ENCODE assay signal across 8 mouse cellular contexts in genomic region chr7:139978278-139978892, GRCm38 (mm10). TPM values are rescaled to one million over a fixed set of nuclear protein-coding genes. Genes with fewer than 3 reads are reported as not detected.
DNase-seq lines count a peak whose midpoint lies in the region; ATAC-seq and TF ChIP-seq lines count a peak whose summit lies in the region.

TSS of gene 6430531B16Rik (minus strand) at chr7:139978755.

- TF ChIP-seq EP300 in ES-Bruce4 (IDR thresholded peaks at IDR 0.05; ENCODE audit: insufficient read depth, low read depth, low read length), result no peak

- peak; percentile 99 for ATAC-seq in forebrain, embryonic 16.5 days
- peak; percentile 65 for ATAC-seq in liver, embryonic 15.5 days (ENCODE audit: insufficient read depth)
- ATAC-seq in neural tube, embryonic 12.5 days (ENCODE audit: low FRiP score, low read depth), result peak; percentile 94
- peak; percentile 92 for ATAC-seq in stomach, embryonic 16.5 days (ENCODE audit: insufficient read depth, low FRiP score)

- H3K4me3 ChIP-seq in ES-Bruce4 (ENCODE audit: low read depth, low read length), result peak within 1 kb of the TSS; percentile 75
- peak within 1 kb of the TSS; percentile 58 for H3K4me3 ChIP-seq in cerebellum, adult 2 months (replicated peaks; ENCODE audit: insufficient read depth, low read depth, low read length)
- H3K4me3 ChIP-seq in forebrain, embryonic 16.5 days (replicated peaks; ENCODE audit: low read length), result peak within 1 kb of the TSS; percentile 53
- peak within 1 kb of the TSS; percentile 56 for H3K4me3 ChIP-seq in liver, embryonic 15.5 days (replicated peaks)
- peak within 1 kb of the TSS; percentile 58 for H3K4me3 ChIP-seq in neural tube, embryonic 12.5 days
- H3K4me3 ChIP-seq in stomach, embryonic 16.5 days (replicated peaks; ENCODE audit: low read length), result peak within 1 kb of the TSS; percentile 64

- H3K4me2 ChIP-seq in forebrain, embryonic 16.5 days (ENCODE audit: low read length), result peak within 1 kb of the TSS; percentile 78
- H3K4me2 ChIP-seq in liver, embryonic 15.5 days, result peak within 1 kb of the TSS; percentile 75
- peak within 1 kb of the TSS; percentile 80 for H3K4me2 ChIP-seq in neural tube, embryonic 12.5 days (replicated peaks)
- peak within 1 kb of the TSS; percentile 82 for H3K4me2 ChIP-seq in stomach, embryonic 16.5 days (ENCODE audit: low read depth, low read length)

- no peak for TF ChIP-seq CTCF in ES-Bruce4 (IDR thresholded peaks at IDR 0.05; ENCODE audit: low read depth, low read length)
- no peak for TF ChIP-seq CTCF in cerebellum, adult 2 months (IDR thresholded peaks at IDR 0.05; ENCODE audit: borderline replicate concordance, insufficient read depth, low read depth, low read length)

- peaks cover 19% of the 10 kb centered on the region for H3K4me1 ChIP-seq in ES-Bruce4 (ENCODE audit: control insufficient read depth, insufficient read depth, low read length)
- peaks cover 4% of the 10 kb centered on the region; the same call in 1 of the 2 replicates for H3K4me1 ChIP-seq in cerebellum, adult 2 months (ENCODE audit: control insufficient read depth, insufficient read depth, low read length)
- peaks cover 11% of the 10 kb centered on the region for H3K4me1 ChIP-seq in forebrain, embryonic 16.5 days (replicated peaks; ENCODE audit: control insufficient read depth, insufficient read depth, low read length)
- peaks cover 13% of the 10 kb centered on the region for H3K4me1 ChIP-seq in liver, embryonic 15.5 days (replicated peaks)
- H3K4me1 ChIP-seq in neural tube, embryonic 12.5 days, result peaks cover 6% of the 10 kb centered on the region; the same call in 1 of the 2 replicates
- peaks cover 10% of the 10 kb centered on the region; the same call in 1 of the 2 replicates for H3K4me1 ChIP-seq in stomach, embryonic 16.5 days (ENCODE audit: control insufficient read depth, insufficient read depth, low read length)

- no peak within 1 kb of the TSS for H3K27ac ChIP-seq in ES-Bruce4 (ENCODE audit: insufficient read depth, low read length)
- H3K27ac ChIP-seq in cerebellum, adult 2 months (ENCODE audit: insufficient read depth, low read length), result no peak within 1 kb of the TSS
- H3K27ac ChIP-seq in forebrain, embryonic 16.5 days (ENCODE audit: low read length), result no peak within 1 kb of the TSS
- no peak within 1 kb of the TSS for H3K27ac ChIP-seq in liver, embryonic 15.5 days (replicated peaks)
- no peak within 1 kb of the TSS for H3K27ac ChIP-seq in neural tube, embryonic 12.5 days
- H3K27ac ChIP-seq in stomach, embryonic 16.5 days (ENCODE audit: low read length), result peak within 1 kb of the TSS; percentile 41; the same call in 1 of the 2 replicates

- 2% methylated on average over 32 of the region's 32 CpGs for WGBS in cerebellum, adult 2 months
- WGBS in forebrain, embryonic 16.5 days, result 3% methylated on average over 32 of the region's 32 CpGs
- 5% methylated on average over 32 of the region's 32 CpGs for WGBS in large intestine, adult 2 months
- 8% methylated on average over 32 of the region's 32 CpGs for WGBS in liver, embryonic 15.5 days (ENCODE audit: insufficient replicate concordance)
- WGBS in neural tube, embryonic 12.5 days, result 4% methylated on average over 32 of the region's 32 CpGs
- 3% methylated on average over 32 of the region's 32 CpGs for WGBS in stomach, embryonic 16.5 days

- no peaks in the 10 kb centered on the region for H3K36me3 ChIP-seq in ES-Bruce4 (ENCODE audit: control insufficient read depth, insufficient read depth, low read length, poor library complexity, severe bottlenecking)
- no peaks in the 10 kb centered on the region for H3K36me3 ChIP-seq in forebrain, embryonic 16.5 days (ENCODE audit: control insufficient read depth, insufficient read depth)
- no peaks in the 10 kb centered on the region for H3K36me3 ChIP-seq in liver, embryonic 15.5 days (replicated peaks)
- H3K36me3 ChIP-seq in neural tube, embryonic 12.5 days, result no peaks in the 10 kb centered on the region
- H3K36me3 ChIP-seq in stomach, embryonic 16.5 days (ENCODE audit: control insufficient read depth, insufficient read depth, low read length), result no peaks in the 10 kb centered on the region

- intact Hi-C loops in heart, postnatal 25 days (cut with DNase I), result no loop called here

- peak within 1 kb of the TSS; percentile 29 for H3K9ac ChIP-seq in ES-Bruce4 (ENCODE audit: low read depth, poor library complexity, severe bottlenecking)
- peak within 1 kb of the TSS; percentile 60 for H3K9ac ChIP-seq in forebrain, embryonic 16.5 days (replicated peaks; ENCODE audit: low read depth, low read length)
- no peak within 1 kb of the TSS for H3K9ac ChIP-seq in liver, embryonic 15.5 days
- H3K9ac ChIP-seq in neural tube, embryonic 12.5 days, result peak within 1 kb of the TSS; percentile 65
- H3K9ac ChIP-seq in stomach, embryonic 16.5 days (ENCODE audit: low read length), result peak within 1 kb of the TSS; percentile 73

- no peak for TF ChIP-seq POLR2A in ES-Bruce4 (IDR thresholded peaks at IDR 0.05; ENCODE audit: insufficient read depth, low read length)
- TF ChIP-seq POLR2A in cerebellum, adult 2 months (IDR thresholded peaks at IDR 0.05; ENCODE audit: borderline replicate concordance, insufficient read depth, low read length), result no peak

- no peaks in the 10 kb centered on the region for H3K9me3 ChIP-seq in ES-Bruce4 (replicated peaks; ENCODE audit: control insufficient read depth, insufficient read depth, low read length, poor library complexity, severe bottlenecking)
- H3K9me3 ChIP-seq in forebrain, embryonic 16.5 days (ENCODE audit: control insufficient read depth, low read length), result no peaks in the 10 kb centered on the region
- no peaks in the 10 kb centered on the region for H3K9me3 ChIP-seq in liver, embryonic 15.5 days (replicated peaks)
- H3K9me3 ChIP-seq in neural tube, embryonic 12.5 days, result no peaks in the 10 kb centered on the region
- H3K9me3 ChIP-seq in stomach, embryonic 16.5 days (replicated peaks; ENCODE audit: control insufficient read depth, low read length), result no peaks in the 10 kb centered on the region

- peak; percentile 82 to 86 for DNase-seq in cerebellum, adult 2 months
- peak; percentile 50 for DNase-seq in heart, postnatal 25 days (ENCODE audit: low spot score)
- peak; percentile 40 for DNase-seq in large intestine, adult 2 months (ENCODE audit: low read depth, low spot score)

- H3K27me3 ChIP-seq in ES-Bruce4 (ENCODE audit: control insufficient read depth, insufficient read depth, low read length, poor library complexity, severe bottlenecking), result no peaks in the 10 kb centered on the region
- no peaks in the 10 kb centered on the region for H3K27me3 ChIP-seq in cerebellum, adult 2 months (ENCODE audit: control insufficient read depth, insufficient read depth, low read length)
- no peaks in the 10 kb centered on the region for H3K27me3 ChIP-seq in forebrain, embryonic 16.5 days (replicated peaks; ENCODE audit: control insufficient read depth, insufficient read depth, low read length)
- H3K27me3 ChIP-seq in liver, embryonic 15.5 days, result peaks cover 22% of the 10 kb centered on the region
- no peaks in the 10 kb centered on the region for H3K27me3 ChIP-seq in neural tube, embryonic 12.5 days (replicated peaks)
- no peaks in the 10 kb centered on the region for H3K27me3 ChIP-seq in stomach, embryonic 16.5 days (ENCODE audit: control insufficient read depth, insufficient read depth, low read length)

RNA-seq across cellular contexts. Expression of gene 6430531B16Rik, which starts in this region (rescaled TPM):
- polyA plus RNA-seq in ES-Bruce4 (2011; ENCODE audit: insufficient read depth, insufficient read length, low read depth, missing spikeins), result 3.6 and 3.9 TPM in 2 replicates
- polyA plus RNA-seq in cerebellum, adult 2 months (2012; rRNA removed), result 0.21 and 0.39 TPM in 2 replicates
- 0.62 and 0.87 TPM in 2 replicates for polyA plus RNA-seq in forebrain, embryonic 16.5 days (2015; fragmentation: Nextera tagmentation; extraction: Ambion mirVana)
- total RNA-seq in heart, postnatal 25 days (2021), result not detected
- polyA plus RNA-seq in large intestine, adult 2 months (2012; rRNA removed), result 0.14 TPM in 1 of 2 replicates, not detected in the other
- not detected in 2 replicates for polyA plus RNA-seq in liver, embryonic 15.5 days (2015; fragmentation: Nextera tagmentation; extraction: Ambion mirVana)
- 0.26 and 0.34 TPM in 2 replicates for polyA plus RNA-seq in neural tube, embryonic 12.5 days (2016; fragmentation: Nextera tagmentation; extraction: Ambion mirVana)
- polyA plus RNA-seq in stomach, embryonic 16.5 days (2015; fragmentation: Nextera tagmentation; extraction: Ambion mirVana), result 0.24 and 0.34 TPM in 2 replicates

Comparison
In these comparisons a context has a peak if more than half of its experiments do, and no peak if none do; other contexts are left out.
1. Peak in DNase-seq and H3K4me3 ChIP-seq in cerebellum, adult 2 months; RNA of the gene not detected or under 1 TPM.
2. Peak in ATAC-seq, H3K4me3 ChIP-seq, H3K9ac ChIP-seq and H3K4me2 ChIP-seq in forebrain, embryonic 16.5 days; RNA of the gene not detected or under 1 TPM.
3. Peak in DNase-seq in heart, postnatal 25 days; RNA of the gene not detected or under 1 TPM.
4. Peak in DNase-seq in large intestine, adult 2 months; RNA of the gene not detected or under 1 TPM.
5. Peak in ATAC-seq, H3K4me3 ChIP-seq and H3K4me2 ChIP-seq in liver, embryonic 15.5 days; RNA of the gene not detected or under 1 TPM.
6. Peak in ATAC-seq, H3K4me3 ChIP-seq, H3K9ac ChIP-seq and H3K4me2 ChIP-seq in neural tube, embryonic 12.5 days; RNA of the gene not detected or under 1 TPM.
7. Peak in ATAC-seq, H3K4me3 ChIP-seq, H3K27ac ChIP-seq, H3K9ac ChIP-seq and H3K4me2 ChIP-seq in stomach, embryonic 16.5 days; RNA of the gene not detected or under 1 TPM.